Mouse (Mus musculus): ENCODE measurements at regions not wholly inside any gene's neighbourhood (a gene's known extent, or its start where the extent isn't known, plus 50 kb on each side); places are given as distances from the start of the nearest gene placed in this dataset.
"Not testable (repeated sequence)": the region's sequence is repeated elsewhere in the genome, so short reads cannot be mapped to it uniquely, and the experiment has no call there.

DNA sequence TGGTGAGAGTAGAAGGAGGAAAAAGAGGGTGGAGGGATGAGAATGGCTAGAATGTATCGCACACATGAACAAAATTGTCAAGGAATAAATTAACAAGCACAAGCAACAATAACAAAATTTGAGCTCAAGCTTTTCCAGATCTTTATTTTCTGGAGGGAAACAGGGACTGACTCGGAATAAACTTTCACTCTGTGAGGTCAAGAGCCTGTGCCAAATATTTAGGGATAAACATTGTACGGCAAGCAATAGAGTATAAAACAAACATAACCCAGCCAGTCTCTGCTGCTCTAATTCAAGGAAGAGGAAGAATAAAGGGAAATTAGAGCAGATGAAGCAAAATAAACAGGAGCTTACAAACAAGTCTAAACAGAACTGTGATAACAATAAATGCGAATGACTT lies 78.3 kb downstream of the Gm13691 start:
- Histone ChIP-seq H3K27me3 (replicated peaks) (no peaks in the 10 kb centered on the region), H3K9me3 (no peaks in the 10 kb centered on the region), H3K4me3 (replicated peaks) (no peak overlapping the region), H3K4me1 (peaks cover 30% of the 10 kb centered on the region), H3K36me3 (replicated peaks; ENCODE audit: low read length) (no peaks in the 10 kb centered on the region)
- TF ChIP-seq FLI1 (IDR thresholded peaks at IDR 0.05; ENCODE audit: low read length) (no peak), GATA1 (IDR thresholded peaks at IDR 0.05; ENCODE audit: borderline replicate concordance, low read length) (no peak)

GRCm38 (mm10) chr2:84069411-84069810 lies 79.1 kb downstream of the Gm13691 start:
- H3K9me3 ChIP-seq; H3K27me3 ChIP-seq (replicated peaks); H3K36me3 ChIP-seq (replicated peaks; ENCODE audit: low read length); H3K4me3 ChIP-seq (replicated peaks): not testable (repeated sequence)
- peaks cover 25% of the 10 kb centered on the region for H3K4me1 ChIP-seq

- Histone ChIP-seq H3K4me3 (replicated peaks) (no peak overlapping the region), H3K27me3 (replicated peaks) (no peaks in the 10 kb centered on the region), H3K36me3 (replicated peaks; ENCODE audit: low read length) (no peaks in the 10 kb centered on the region), H3K4me1 (peaks cover 6% of the 10 kb centered on the region), H3K9me3 (no peaks in the 10 kb centered on the region)
- TF ChIP-seq GATA1 (IDR thresholded peaks at IDR 0.05; ENCODE audit: borderline replicate concordance, low read length) (no peak), FLI1 (IDR thresholded peaks at IDR 0.05; ENCODE audit: low read length) (no peak)
Measured at GRCm38 (mm10) chr2:84072881-84073583, 82.7 kb downstream of the Gm13691 start.

DNA sequence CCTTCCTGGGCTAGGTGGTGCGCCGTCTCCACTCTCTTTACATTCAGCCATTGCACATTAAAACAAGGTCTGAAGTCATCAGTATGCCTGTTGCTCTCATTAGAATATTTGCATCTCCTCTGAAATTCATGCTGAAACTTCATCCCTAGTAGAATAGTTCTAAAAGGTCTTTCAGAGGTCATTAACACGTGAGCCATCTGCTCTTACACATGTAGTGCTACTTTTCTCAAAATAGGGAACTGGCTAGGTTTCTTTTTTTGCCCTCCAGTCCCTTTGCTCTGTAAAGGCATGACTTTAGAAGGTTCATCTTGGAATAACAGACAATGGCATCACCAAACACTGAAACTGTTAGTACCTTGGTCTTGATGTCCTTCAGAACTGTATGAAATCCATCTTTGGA lies 85.6 kb downstream of the Gm13691 start:
- Histone ChIP-seq H3K27me3 (replicated peaks) (no peaks in the 10 kb centered on the region), H3K4me3 (replicated peaks) (no peak overlapping the region), H3K9me3 (no peaks in the 10 kb centered on the region), H3K36me3 (replicated peaks; ENCODE audit: low read length) (no peaks in the 10 kb centered on the region), H3K4me1 (peaks cover 3% of the 10 kb centered on the region; the same call in 1 of the 2 replicates)
- TF ChIP-seq GATA1 (IDR thresholded peaks at IDR 0.05; ENCODE audit: borderline replicate concordance, low read length) (no peak), FLI1 (IDR thresholded peaks at IDR 0.05; ENCODE audit: low read length) (no peak)

- Histone ChIP-seq H3K4me1 (no peaks in the 10 kb centered on the region), H3K4me3 (replicated peaks) (no peak overlapping the region), H3K9me3 (no peaks in the 10 kb centered on the region), H3K27me3 (replicated peaks) (no peaks in the 10 kb centered on the region), H3K36me3 (replicated peaks; ENCODE audit: low read length) (no peaks in the 10 kb centered on the region)
- TF ChIP-seq GATA1 (IDR thresholded peaks at IDR 0.05; ENCODE audit: borderline replicate concordance, low read length) (no peak), FLI1 (IDR thresholded peaks at IDR 0.05; ENCODE audit: low read length) (no peak)
Measured at GRCm38 (mm10) chr2:84079284-84079683, 88.9 kb downstream of the Gm13691 start.

DNA sequence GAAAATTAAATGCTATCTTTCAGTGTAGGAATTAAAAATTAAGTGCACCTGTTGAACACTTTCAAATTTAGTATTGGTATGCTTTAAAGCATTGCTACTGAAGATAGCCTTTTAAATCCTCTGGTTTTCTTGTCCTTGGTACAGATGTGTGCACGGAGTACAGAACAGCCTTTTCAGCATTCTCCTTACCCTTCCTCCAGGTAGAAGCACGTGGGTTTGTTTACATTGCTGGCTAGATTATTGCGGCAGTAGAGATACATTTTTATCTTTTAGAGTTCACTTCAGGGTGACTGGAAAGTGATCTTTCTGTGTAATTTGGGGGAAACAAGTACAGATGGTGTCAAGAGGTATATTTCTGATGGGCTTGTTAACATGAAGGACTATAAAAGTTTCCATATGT lies 89.9 kb downstream of the Gm13691 start:
- Histone ChIP-seq H3K4me1 (no peaks in the 10 kb centered on the region), H3K27me3 (replicated peaks) (no peaks in the 10 kb centered on the region), H3K36me3 (replicated peaks; ENCODE audit: low read length) (no peaks in the 10 kb centered on the region), H3K4me3 (replicated peaks) (no peak overlapping the region), H3K9me3 (no peaks in the 10 kb centered on the region)
- TF ChIP-seq FLI1 (IDR thresholded peaks at IDR 0.05; ENCODE audit: low read length) (no peak), GATA1 (IDR thresholded peaks at IDR 0.05; ENCODE audit: borderline replicate concordance, low read length) (no peak)

DNA sequence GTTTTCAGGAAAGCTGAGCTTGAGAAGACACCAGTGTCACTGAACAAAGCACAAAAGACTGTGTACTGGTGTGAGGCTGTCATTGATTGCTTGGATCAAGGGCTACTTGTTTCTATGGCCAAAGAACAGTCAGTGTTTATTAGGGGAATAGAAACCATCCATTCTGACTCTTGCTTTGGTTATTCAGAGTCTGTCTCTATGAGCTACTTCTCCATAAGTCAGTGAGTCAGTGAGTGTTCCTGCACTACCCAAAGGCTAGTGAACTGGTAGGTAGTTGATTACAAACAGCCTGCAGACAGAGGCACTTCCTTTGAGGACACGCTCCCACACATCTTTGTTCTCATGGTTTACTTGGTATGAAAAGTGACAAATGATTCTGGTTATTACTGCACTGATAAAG lies 104.4 kb downstream of the Gm13691 start:
- Histone ChIP-seq H3K4me1 (peaks cover 3% of the 10 kb centered on the region; the same call in 1 of the 2 replicates), H3K27me3 (replicated peaks) (no peaks in the 10 kb centered on the region), H3K36me3 (replicated peaks; ENCODE audit: low read length) (no peaks in the 10 kb centered on the region), H3K4me3 (replicated peaks) (no peak overlapping the region), H3K9me3 (no peaks in the 10 kb centered on the region)
- TF ChIP-seq FLI1 (IDR thresholded peaks at IDR 0.05; ENCODE audit: low read length) = no peak
- TF ChIP-seq GATA1 (IDR thresholded peaks at IDR 0.05; ENCODE audit: borderline replicate concordance, low read length) = no peak

- Histone ChIP-seq H3K4me3 (replicated peaks) (no peak overlapping the region), H3K9me3 (no peaks in the 10 kb centered on the region), H3K4me1 (peaks cover 10% of the 10 kb centered on the region; the same call in 1 of the 2 replicates), H3K27me3 (replicated peaks) (no peaks in the 10 kb centered on the region), H3K36me3 (replicated peaks; ENCODE audit: low read length) (no peaks in the 10 kb centered on the region)
- no peak for TF ChIP-seq GATA1 (IDR thresholded peaks at IDR 0.05; ENCODE audit: borderline replicate concordance, low read length)
Measured at GRCm38 (mm10) chr2:84098746-84099145, 108.4 kb downstream of the Gm13691 start.

GRCm38 (mm10) chr2:84113562-84113961 lies 123.2 kb downstream of the Gm13691 start:
- H3K4me3 ChIP-seq (replicated peaks) = no peak overlapping the region
- H3K4me1 ChIP-seq = peaks cover 3% of the 10 kb centered on the region; the same call in 1 of the 2 replicates
- no peaks in the 10 kb centered on the region for H3K27me3 ChIP-seq (replicated peaks)
- H3K9me3 ChIP-seq = peaks cover 3% of the 10 kb centered on the region
- TF ChIP-seq FLI1 (IDR thresholded peaks at IDR 0.05; ENCODE audit: low read length) = no peak
- no peak for TF ChIP-seq GATA1 (IDR thresholded peaks at IDR 0.05; ENCODE audit: borderline replicate concordance, low read length)
- no peaks in the 10 kb centered on the region for H3K36me3 ChIP-seq (replicated peaks; ENCODE audit: low read length)

- H3K4me3 ChIP-seq (replicated peaks) = no peak overlapping the region
- no peaks in the 10 kb centered on the region for H3K9me3 ChIP-seq
- TF ChIP-seq FLI1 (IDR thresholded peaks at IDR 0.05; ENCODE audit: low read length) (no peak), GATA1 (IDR thresholded peaks at IDR 0.05; ENCODE audit: borderline replicate concordance, low read length) (no peak)
- H3K4me1 ChIP-seq = no peaks in the 10 kb centered on the region
- H3K36me3 ChIP-seq (replicated peaks; ENCODE audit: low read length) = no peaks in the 10 kb centered on the region
- no peaks in the 10 kb centered on the region for H3K27me3 ChIP-seq (replicated peaks)
Measured at GRCm38 (mm10) chr2:84119839-84120238, 129.5 kb downstream of the Gm13691 start.

DNA sequence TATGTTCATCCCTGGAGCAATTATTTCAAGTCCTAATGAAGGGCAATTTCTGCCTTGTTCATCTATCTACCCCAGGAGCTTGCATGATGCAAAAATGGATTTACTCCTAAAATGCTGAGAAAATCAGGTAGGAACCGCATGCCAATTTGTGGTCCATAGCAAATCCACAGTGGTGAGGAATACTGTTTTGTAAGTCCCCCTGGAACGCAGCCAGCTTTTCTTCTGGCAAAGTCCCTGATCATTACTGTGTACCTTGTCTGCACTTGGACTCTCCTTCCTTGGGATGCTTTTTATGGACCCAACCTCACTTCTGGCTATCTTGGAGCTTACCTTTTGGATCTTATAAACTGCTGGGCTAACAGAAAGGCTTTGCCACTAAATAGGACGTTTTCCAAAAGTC lies 137.2 kb downstream of the Gm13691 start:
- Histone ChIP-seq H3K9me3 (peaks cover under 1% of the 10 kb centered on the region; the same call in 1 of the 2 replicates), H3K4me3 (replicated peaks) (no peak overlapping the region), H3K36me3 (replicated peaks; ENCODE audit: low read length) (no peaks in the 10 kb centered on the region), H3K27me3 (replicated peaks) (no peaks in the 10 kb centered on the region), H3K4me1 (no peaks in the 10 kb centered on the region)
- TF ChIP-seq GATA1 (IDR thresholded peaks at IDR 0.05; ENCODE audit: borderline replicate concordance, low read length) (no peak), FLI1 (IDR thresholded peaks at IDR 0.05; ENCODE audit: low read length) (no peak)

Data from megakaryocyte, embryonic 14.5 days (primary cell).